Mouse (Mus musculus) midbrain, embryonic 14.5 days (tissue): ENCODE measurements around the gene Cox7b. TPM values are rescaled to one million over a fixed set of nuclear protein-coding genes. Genes with fewer than 3 reads are reported as not detected.
"Not testable (repeated sequence)": the region's sequence is repeated elsewhere in the genome, so short reads cannot be mapped to it uniquely, and the experiment has no call there.

Experiments
- ATAC-seq: fragments of 200-750 bp; cut with Nextera tagmentation; 2 replicates; pipeline ENCODE4 v1.8.0; 2017; ENCODE audit warnings: moderate number of reproducible peaks, moderate library complexity; ENCODE audit not compliant: low FRiP score, low TSS enrichment
- DNase-seq: peaks from one replicate; pipeline ENCODE4 v3.0.0-alpha.2; 2015
- H3K27ac ChIP-seq: fragments of 300-500 bp; sonication (generic); replicated peaks from 2 replicates; pipeline ENCODE4 v1.5.1; 2014; ENCODE audit warnings: mild to moderate bottlenecking, low read depth, low read length, moderate library complexity
- H3K27me3 ChIP-seq: fragments of 300-500 bp; sonication (generic); 2 replicates; pipeline ENCODE4 v1.6.1; 2014; ENCODE audit warnings: low read length, control low read depth, mixed read lengths; ENCODE audit not compliant: control insufficient read depth, insufficient read depth
- H3K36me3 ChIP-seq: fragments of 300-500 bp; sonication (generic); 2 replicates; pipeline ENCODE4 v1.6.1; 2014; ENCODE audit warnings: low read length, control low read depth; ENCODE audit not compliant: control insufficient read depth, insufficient read depth
- H3K4me1 ChIP-seq: fragments of 300-500 bp; sonication (generic); 2 replicates; pipeline ENCODE4 v1.6.1; 2014; ENCODE audit warnings: mild to moderate bottlenecking, antibody characterized with exemption, low read length, control low read depth; ENCODE audit not compliant: control insufficient read depth, insufficient read depth
- H3K4me2 ChIP-seq: fragments of 300-500 bp; sonication (generic); 2 replicates; pipeline ENCODE4 v1.6.1; 2014; ENCODE audit warnings: mild to moderate bottlenecking, low read length, moderate library complexity
- H3K4me3 ChIP-seq: fragments of 300-500 bp; sonication (generic); replicated peaks from 2 replicates; pipeline ENCODE4 v1.5.1; 2014; ENCODE audit warnings: low read depth, low read length
- H3K9ac ChIP-seq: fragments of 300-500 bp; sonication (generic); replicated peaks from 2 replicates; pipeline ENCODE4 v1.6.1; 2014; ENCODE audit warnings: mild to moderate bottlenecking, low read length, moderate library complexity
- H3K9me3 ChIP-seq: fragments of 300-500 bp; sonication (generic); 2 replicates; pipeline ENCODE4 v1.6.1; 2016; ENCODE audit warnings: low read length, control low read depth, mixed read lengths; ENCODE audit not compliant: control insufficient read depth
- WGBS: fragments of 180-500 bp; shearing (Covaris S2); extraction: QIAGEN DNeasy Blood & Tissue Kit; methylation state at CpG from one replicate; pipeline ENCODE4 v1.1.7; 2014; 5-methylcytosine and 5-hydroxymethylcytosine counted together
- polyA plus RNA-seq: library from polyadenylated mRNA; unstranded; fragments of >200 nt; fragmentation: Nextera tagmentation; extraction: Ambion mirVana; gene quantifications from 2 replicates; pipeline ENCODE4 v1.2.1, GENCODE M21; 2014

The Cox7b gene
- polyA plus RNA-seq, result 348 and 453 TPM in 2 replicates

DNA sequence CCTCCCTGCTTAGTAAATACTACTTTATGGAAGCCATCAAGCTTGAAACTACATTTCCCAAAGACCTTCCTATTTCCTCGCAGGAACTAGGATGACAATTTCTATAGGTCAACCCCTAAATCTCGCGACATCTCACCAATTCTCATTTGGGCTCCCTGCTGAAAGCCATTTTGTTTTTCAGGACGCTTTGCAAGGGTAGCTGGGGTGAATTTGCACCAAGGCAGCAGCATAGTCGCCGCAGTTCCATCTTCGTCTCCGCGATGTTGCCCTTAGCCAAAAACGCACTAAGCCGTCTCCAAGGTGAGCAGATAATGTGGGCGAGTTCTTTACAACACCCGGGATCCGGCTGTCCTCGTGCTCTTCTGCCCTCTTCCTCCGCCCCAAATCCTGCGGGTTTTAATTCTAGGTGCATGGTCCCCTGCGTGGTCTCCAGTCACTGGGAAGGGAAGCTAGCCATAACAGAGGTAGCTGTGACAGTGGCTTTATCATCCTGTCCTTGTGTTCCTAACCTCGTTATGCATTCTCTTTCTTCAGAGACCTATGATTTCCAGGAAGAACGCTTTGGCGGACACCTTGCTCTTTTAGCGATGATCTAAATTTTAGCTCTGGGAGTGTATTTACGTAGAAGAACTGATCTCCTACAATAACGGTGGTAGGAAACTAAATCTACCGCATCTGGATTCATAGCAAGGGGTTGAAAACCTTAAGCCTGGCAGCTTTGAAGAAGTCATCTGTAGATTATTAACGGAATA is at the start of gene Cox7b:
TSS of gene Cox7b (plus strand) at position 130 of the 752 bp plus-strand sequence.
- H3K4me3 ChIP-seq, result peak within 1 kb of the TSS; percentile 54
- peak; percentile 94 for DNase-seq
- H3K36me3 ChIP-seq, result peaks cover 8% of the 10 kb centered on the region; the same call in 1 of the 2 replicates
- WGBS, result 14% methylated on average over 26 of the region's 26 CpGs
- ATAC-seq, result peak; percentile 32
- H3K4me2 ChIP-seq, result peak within 1 kb of the TSS; percentile 52
- H3K27me3 ChIP-seq, result no peaks in the 10 kb centered on the region
- H3K27ac ChIP-seq, result peak within 1 kb of the TSS; percentile 82
- peak within 1 kb of the TSS; percentile 63 for H3K9ac ChIP-seq
- H3K4me1 ChIP-seq, result no peaks in the 10 kb centered on the region
- H3K9me3 ChIP-seq, result no peaks in the 10 kb centered on the region

DNA sequence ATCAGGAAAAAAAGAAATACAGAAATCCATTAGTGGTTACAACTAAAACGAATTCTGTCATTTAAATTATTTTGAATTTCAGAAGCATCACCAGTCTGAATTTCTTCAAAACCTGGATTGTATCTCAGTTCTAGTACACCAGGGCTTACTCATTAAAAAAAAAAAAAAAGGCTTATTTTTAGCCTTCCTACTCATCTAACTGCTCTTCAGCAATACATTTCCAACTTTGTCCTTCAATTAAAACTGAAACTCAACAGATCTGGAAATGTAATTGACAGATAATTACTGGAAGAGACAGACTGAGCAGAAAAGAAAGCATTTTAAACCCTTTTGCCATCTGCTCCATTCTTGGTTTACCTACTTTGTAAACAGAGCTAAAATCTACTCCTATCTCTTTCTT is 13.9 kb upstream of the Cox7b start:
- Histone ChIP-seq H3K4me2 (no peak overlapping the region), H3K4me1 (no peaks in the 10 kb centered on the region), H3K27me3 (no peaks in the 10 kb centered on the region), H3K27ac (no peak overlapping the region), H3K9me3 (no peaks in the 10 kb centered on the region), H3K4me3 (no peak overlapping the region), H3K9ac (no peak overlapping the region), H3K36me3 (no peaks in the 10 kb centered on the region)
- DNase-seq, result no peak
- no peak for ATAC-seq
- WGBS, result 77% methylated on average over 1 of the region's 1 CpGs

DNA sequence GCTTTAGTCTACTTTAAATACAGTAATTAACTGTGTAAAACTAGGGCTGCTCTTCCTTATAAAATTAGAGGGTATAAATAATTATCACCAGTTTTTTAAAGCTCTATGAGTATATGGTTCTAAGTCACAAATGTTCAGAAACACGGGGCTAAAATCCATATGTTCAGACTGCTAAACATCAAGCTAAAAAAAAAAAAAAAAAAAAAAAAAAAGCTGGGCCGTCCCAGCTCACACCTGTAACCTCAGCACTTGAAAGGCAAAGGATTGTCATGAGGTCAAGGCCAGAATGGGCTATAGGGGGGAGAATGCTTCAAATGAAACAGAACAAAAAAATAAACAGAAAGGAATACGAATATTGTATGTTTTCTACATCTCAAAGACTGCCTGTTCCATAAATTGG is 4.7 kb upstream of the Cox7b start:
- Histone ChIP-seq H3K36me3 (no peaks in the 10 kb centered on the region), H3K27ac (no peak overlapping the region), H3K4me1 (no peaks in the 10 kb centered on the region), H3K4me2 (peak overlapping the region; percentile 57), H3K9ac (peak overlapping the region; percentile 34; the same call in 1 of the 2 replicates), H3K9me3 (no peaks in the 10 kb centered on the region), H3K27me3 (no peaks in the 10 kb centered on the region), H3K4me3 (peak overlapping the region; percentile 50)
- DNase-seq, result no peak
- ATAC-seq, result no peak
- 11% methylated on average over 3 of the region's 3 CpGs for WGBS

DNA sequence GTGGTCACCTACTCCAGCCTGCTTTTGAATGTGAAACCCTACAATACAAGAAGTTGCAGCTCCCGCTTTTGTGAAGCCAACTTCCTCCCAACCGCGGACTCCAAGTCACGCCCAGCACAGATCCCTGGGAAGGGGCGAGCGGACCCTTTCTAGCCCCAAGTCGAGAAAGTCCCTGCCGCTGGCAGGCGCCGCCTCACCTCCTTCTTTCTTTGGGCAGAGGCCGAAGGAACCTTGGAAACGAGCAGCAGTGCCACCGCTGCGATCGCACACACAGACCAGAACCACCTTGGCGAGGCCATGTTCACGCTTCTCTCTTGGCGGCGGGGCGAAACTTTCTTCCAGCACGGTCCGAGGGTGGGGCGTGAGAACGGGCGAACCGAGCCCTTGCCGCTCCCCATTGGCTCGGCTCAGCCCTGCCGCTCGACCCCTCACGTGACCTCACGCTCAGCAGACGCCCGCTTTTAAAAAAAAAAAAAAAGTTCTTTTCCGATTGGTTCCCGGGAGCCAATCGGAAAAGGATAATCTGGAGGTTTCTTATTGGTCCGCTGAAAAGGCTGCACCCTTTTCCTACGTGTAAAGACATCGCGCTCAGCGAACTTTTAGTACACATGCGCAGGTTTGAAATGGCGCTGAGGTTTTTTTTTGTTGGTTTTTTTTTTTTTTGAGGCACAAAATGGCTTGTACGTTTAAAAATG is 3.9 kb upstream of the Cox7b start, which contains the start of gene Magt1:
TSS of gene Magt1 (minus strand) at position 442 of the 695 bp plus-strand sequence.
- H3K27ac ChIP-seq, result peak within 1 kb of the TSS; percentile 83
- H3K36me3 ChIP-seq, result no peaks in the 10 kb centered on the region
- H3K9me3 ChIP-seq, result no peaks in the 10 kb centered on the region
- no peaks in the 10 kb centered on the region for H3K4me1 ChIP-seq
- peak within 1 kb of the TSS; percentile 34 for H3K9ac ChIP-seq
- H3K4me3 ChIP-seq, result peak within 1 kb of the TSS; percentile 50
- no peaks in the 10 kb centered on the region for H3K27me3 ChIP-seq
- DNase-seq, result peak; percentile 91
- peak within 1 kb of the TSS; percentile 57 for H3K4me2 ChIP-seq
- WGBS, result 16% methylated on average over 42 of the region's 45 CpGs
- ATAC-seq, result peak; percentile 93

DNA sequence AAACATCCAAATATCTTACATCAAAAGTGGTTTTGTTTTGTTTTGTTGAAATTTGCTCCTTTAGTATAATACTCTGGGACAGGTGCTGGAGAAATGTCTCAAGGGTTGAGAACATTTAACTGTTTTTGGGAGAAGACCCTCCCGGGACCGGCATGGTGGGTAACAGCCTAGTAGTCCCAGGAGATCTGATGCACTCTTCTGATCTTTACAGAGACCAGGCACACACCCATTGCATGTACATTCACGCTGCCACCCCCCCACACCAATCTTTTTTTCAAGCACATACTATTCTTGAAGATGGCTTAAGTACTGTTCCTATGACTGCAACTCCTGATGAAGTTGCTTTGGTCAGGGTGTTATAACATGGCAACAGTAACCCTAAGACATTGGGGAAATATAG is 2.9 kb upstream of the Cox7b start:
- Histone ChIP-seq H3K9ac (no peak overlapping the region; the same call in 1 of the 2 replicates), H3K4me3 (peak overlapping the region; percentile 50), H3K27ac (peak overlapping the region; percentile 83), H3K4me2 (peak overlapping the region; percentile 45), H3K4me1 (no peaks in the 10 kb centered on the region), H3K9me3 (no peaks in the 10 kb centered on the region), H3K36me3 (no peaks in the 10 kb centered on the region), H3K27me3 (no peaks in the 10 kb centered on the region)
- ATAC-seq (no peak), DNase-seq (no peak)
- WGBS, result 66% methylated on average over 3 of the region's 3 CpGs

DNA sequence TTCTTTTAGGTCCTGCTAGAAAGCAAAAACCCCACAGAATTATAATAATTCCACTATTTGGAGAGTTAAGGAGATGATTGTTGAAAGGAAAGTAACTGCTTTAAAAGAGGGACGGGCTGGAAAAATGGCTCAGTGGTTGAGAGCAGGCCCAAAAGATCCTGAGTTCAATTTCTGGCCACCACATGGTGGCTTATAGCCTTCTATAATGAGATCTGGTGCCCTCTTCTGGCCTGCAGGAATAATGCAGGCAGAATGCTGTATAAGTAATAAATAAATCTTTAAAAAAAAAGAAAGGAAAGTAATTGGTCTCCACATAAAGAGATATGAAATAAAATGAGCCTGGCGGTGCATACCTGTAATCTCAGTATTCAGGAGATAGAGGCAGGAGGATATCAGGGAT is 2.3 kb upstream of the Cox7b start:
- no peaks in the 10 kb centered on the region for H3K27me3 ChIP-seq
- H3K4me3 ChIP-seq, result no peak overlapping the region
- no peaks in the 10 kb centered on the region for H3K4me1 ChIP-seq
- H3K9me3 ChIP-seq, result no peaks in the 10 kb centered on the region
- H3K4me2 ChIP-seq, result no peak overlapping the region
- 37% methylated on average over 2 of the region's 2 CpGs for WGBS
- no peak overlapping the region for H3K9ac ChIP-seq
- DNase-seq, result peak; percentile 80
- no peak overlapping the region for H3K27ac ChIP-seq
- no peaks in the 10 kb centered on the region for H3K36me3 ChIP-seq
- ATAC-seq, result no peak

DNA sequence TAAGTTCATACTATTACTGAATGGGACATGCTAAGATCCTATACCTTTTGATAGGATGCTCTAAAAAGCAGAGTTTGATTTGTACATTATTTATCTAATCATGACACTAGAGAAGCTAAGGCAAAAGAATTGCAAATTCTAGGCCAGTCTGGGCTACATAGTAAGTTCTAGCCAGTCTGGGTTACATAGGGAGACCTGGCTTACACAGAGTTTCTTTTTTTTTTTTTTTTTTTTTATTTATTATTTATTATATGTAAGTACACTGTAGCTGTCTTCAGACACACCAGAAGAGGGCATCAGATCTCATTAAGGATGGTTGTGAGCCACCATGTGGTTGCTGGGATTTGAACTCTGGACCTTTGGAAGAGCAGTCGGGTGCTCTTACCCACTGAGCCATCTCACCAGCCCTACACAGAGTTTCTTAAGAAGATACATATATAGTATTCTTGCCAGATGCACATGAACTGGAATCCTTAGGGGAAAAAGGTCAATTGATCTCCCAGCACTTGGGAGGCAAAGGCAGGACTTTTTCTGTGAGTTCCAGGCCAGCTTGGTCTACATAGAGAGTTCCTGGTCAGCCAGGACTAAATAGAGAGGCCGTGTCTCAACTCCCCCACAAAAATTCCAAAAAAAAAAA is 641 bp upstream of the Cox7b start:
- ATAC-seq, H3K27ac ChIP-seq, DNase-seq, H3K4me3 ChIP-seq, H3K4me1 ChIP-seq, H3K9me3 ChIP-seq, H3K9ac ChIP-seq, H3K27me3 ChIP-seq, H3K36me3 ChIP-seq: not testable (repeated sequence)
- WGBS, result 65% methylated on average over 2 of the region's 2 CpGs
- H3K4me2 ChIP-seq, result peak overlapping the region; percentile 31; the same call in 1 of the 2 replicates

DNA sequence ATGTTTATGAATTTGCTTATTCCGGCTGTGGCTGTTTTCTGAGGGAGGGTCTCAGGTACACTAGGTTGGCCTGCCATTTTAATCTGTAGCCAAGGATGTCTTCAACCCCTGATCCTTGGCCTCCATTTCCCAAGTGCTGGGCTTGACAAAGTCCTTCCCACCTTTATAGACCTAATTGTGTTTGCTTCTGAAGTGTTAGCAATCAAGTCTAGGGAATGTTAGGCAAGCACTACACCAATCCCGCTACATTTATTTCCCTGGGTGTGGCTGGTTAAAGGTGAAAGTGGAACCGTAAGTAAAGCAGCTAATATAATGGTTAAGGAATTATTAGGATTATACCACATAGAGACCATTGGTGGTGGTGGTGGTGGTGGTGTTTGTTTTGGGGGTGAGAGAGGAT is 1.6 kb downstream of the Cox7b start:
- WGBS, result 92% methylated on average over 3 of the region's 3 CpGs
- Histone ChIP-seq H3K27me3 (no peaks in the 10 kb centered on the region), H3K4me3 (no peak overlapping the region), H3K9ac (no peak overlapping the region), H3K4me2 (peak overlapping the region; percentile 52), H3K27ac (no peak overlapping the region), H3K9me3 (no peaks in the 10 kb centered on the region), H3K36me3 (peaks cover 8% of the 10 kb centered on the region; the same call in 1 of the 2 replicates), H3K4me1 (no peaks in the 10 kb centered on the region)
- ATAC-seq (no peak), DNase-seq (no peak)
